8 mouse cellular contexts compared by ENCODE assay signal in the genomic region with DNA sequence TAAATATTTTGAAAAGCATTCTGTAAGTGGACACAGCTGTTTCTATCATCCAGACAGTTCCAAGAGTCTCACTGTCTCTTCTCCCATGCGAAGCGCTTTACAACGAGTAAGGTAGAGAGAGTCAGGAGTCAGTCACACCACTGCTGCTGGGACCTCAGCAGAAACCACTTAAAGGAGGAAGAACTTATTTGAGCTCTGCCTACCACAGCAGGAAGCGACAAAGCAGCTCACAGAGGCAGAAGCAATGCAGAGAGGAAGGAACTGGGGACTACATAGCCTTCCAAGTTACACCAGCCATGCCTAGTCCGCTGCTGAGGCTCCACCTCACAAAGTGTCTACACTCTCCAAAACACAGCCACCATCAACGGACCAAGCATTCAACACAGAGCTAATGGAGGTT. TPM values are rescaled to one million over a fixed set of nuclear protein-coding genes. Genes with fewer than 3 reads are reported as not detected.
DNase-seq lines count a peak whose midpoint lies in the region; ATAC-seq and TF ChIP-seq lines count a peak whose summit lies in the region.

No protein-coding gene starts in this region.

- peaks cover 27% of the 10 kb centered on the region for H3K4me1 ChIP-seq in heart, embryonic 16.5 days (ENCODE audit: control insufficient read depth, insufficient read depth, low read length)

- no peaks in the 10 kb centered on the region for H3K36me3 ChIP-seq in heart, embryonic 16.5 days (ENCODE audit: control insufficient read depth, insufficient read depth)

- H3K9ac ChIP-seq in heart, embryonic 16.5 days (ENCODE audit: low read length): no peak overlapping the region; the same call in 1 of the 2 replicates

- 36% methylated on average over 6 of the region's 6 CpGs for WGBS in heart, embryonic 16.5 days

- DNase-seq in layer of hippocampus, adult 2 months (ENCODE audit: low spot score in 2 of 2): no peak
- DNase-seq in layer of hippocampus, postnatal 36 days: no peak
- DNase-seq in thymus, postnatal 14 days: peak; percentile 70
- DNase-seq in cerebellum, adult 11-12 months: no peak
- no peak for DNase-seq in cerebellum, postnatal 25 days
- no peak for DNase-seq in right cerebral cortex, postnatal 14 days

- ATAC-seq in heart, embryonic 16.5 days (replicated peaks; ENCODE audit: extremely low read depth, insufficient read depth, low FRiP score): peak; percentile 62
- ATAC-seq in megakaryocyte, adult 5-6 weeks (ENCODE audit: poor library complexity, severe bottlenecking): peak; percentile 98

- peak overlapping the region; percentile 72 for H3K27ac ChIP-seq in layer of hippocampus, adult 2 months
- H3K27ac ChIP-seq in heart, embryonic 16.5 days (ENCODE audit: low read length): peak overlapping the region; percentile 49; the same call in 1 of the 2 replicates

- H3K9me3 ChIP-seq in heart, embryonic 16.5 days (replicated peaks; ENCODE audit: control insufficient read depth, low read length): no peaks in the 10 kb centered on the region

- 0 out of 2 replicates have a peak overlapping the region, but pooled peaks have one; percentile 19 for H3K4me2 ChIP-seq in heart, embryonic 16.5 days (ENCODE audit: low read depth, low read length)

- no peak overlapping the region for H3K4me3 ChIP-seq in layer of hippocampus, adult 2 months
- H3K4me3 ChIP-seq in heart, embryonic 16.5 days (ENCODE audit: low read length): no peak overlapping the region

- no peaks in the 10 kb centered on the region for H3K27me3 ChIP-seq in heart, embryonic 16.5 days (ENCODE audit: control insufficient read depth, insufficient read depth, low read length)

- TF ChIP-seq CTCF in layer of hippocampus, adult 2 months (conservative IDR thresholded peaks at IDR 0.05): no peak

RNA-seq across cellular contexts. Expression of a gene that starts 9.2 kb away (rescaled TPM):
- total RNA-seq in layer of hippocampus, adult 2 months (2021): 100 to 1,000 TPM; 140 to 148 TPM
- 100 to 1,000 TPM; 131 to 145 TPM for total RNA-seq in layer of hippocampus, postnatal 36 days (2021)
- 10.6 and 12.8 TPM in 2 replicates for polyA plus RNA-seq in heart, embryonic 16.5 days (2015; fragmentation: Nextera tagmentation; extraction: Ambion mirVana)
- 60.7 and 61.6 TPM in 2 replicates for total RNA-seq in megakaryocyte, adult 5-6 weeks (2015)
- total RNA-seq in megakaryocyte, adult 5-6 weeks (2017): 90.0 and 98.9 TPM in 2 replicates
